Mouse (Mus musculus) limb, embryonic 10.5 days (tissue): ENCODE data around the gene Arid4b. TPM values are rescaled to one million over a fixed set of nuclear protein-coding genes. Genes with fewer than 3 reads are reported as not detected.

Source experiments
- DNase-seq: peaks from one replicate; pipeline ENCODE4 v3.0.0-alpha.2; 2017; ENCODE audit warnings: low spot score
- H3K27ac ChIP-seq: fragments of 300-500 bp; sonication (generic); 2 replicates; pipeline ENCODE4 v1.5.1; 2016; ENCODE audit warnings: mild to moderate bottlenecking
- H3K27me3 ChIP-seq: fragments of 300-500 bp; sonication (generic); 2 replicates; pipeline ENCODE4 v1.6.1; 2016; ENCODE audit warnings: low read depth, mild to moderate bottlenecking; ENCODE audit not compliant: poor library complexity, severe bottlenecking
- H3K36me3 ChIP-seq: fragments of 300-500 bp; sonication (generic); 2 replicates; pipeline ENCODE4 v1.6.1; 2016; ENCODE audit warnings: mild to moderate bottlenecking, moderate library complexity
- H3K4me1 ChIP-seq: fragments of 300-500 bp; sonication (generic); 2 replicates; pipeline ENCODE4 v1.6.1; 2016
- H3K4me3 ChIP-seq: fragments of 300-500 bp; sonication (generic); 2 replicates; pipeline ENCODE4 v1.5.1; 2016; ENCODE audit warnings: mild to moderate bottlenecking, moderate library complexity
- H3K9me3 ChIP-seq: fragments of 300-500 bp; sonication (generic); replicated peaks from 2 replicates; pipeline ENCODE4 v1.6.1; 2016; ENCODE audit warnings: mild to moderate bottlenecking
- WGBS: fragments of 180-500 bp; shearing (Covaris S2); methylation state at CpG from one replicate; pipeline ENCODE4 v1.1.7; 2016; 5-methylcytosine and 5-hydroxymethylcytosine counted together
- polyA plus RNA-seq: library from polyadenylated mRNA; unstranded; fragments of >200 nt; fragmentation: Nextera tagmentation; extraction: Ambion mirVana; gene quantifications from 2 replicates; pipeline ENCODE4 v1.2.1, GENCODE M21; 2016

Gene Arid4b
- polyA plus RNA-seq, 1 experiment from 2014 or later = 80.1 TPM

GRCm38 (mm10) chr13:14035875-14036630 is 27.0 kb upstream of the Arid4b start:
- Histone ChIP-seq H3K9me3 (no peaks in the 10 kb centered on the region), H3K4me1 (peaks cover 10% of the 10 kb centered on the region), H3K27ac (no peak overlapping the region), H3K4me3 (no peak overlapping the region), H3K27me3 (no peaks in the 10 kb centered on the region), H3K36me3 (peaks cover 5% of the 10 kb centered on the region; the same call in 1 of the 2 replicates)
- WGBS = 97% methylated on average over 11 of the region's 11 CpGs
- no peak for DNase-seq

DNA sequence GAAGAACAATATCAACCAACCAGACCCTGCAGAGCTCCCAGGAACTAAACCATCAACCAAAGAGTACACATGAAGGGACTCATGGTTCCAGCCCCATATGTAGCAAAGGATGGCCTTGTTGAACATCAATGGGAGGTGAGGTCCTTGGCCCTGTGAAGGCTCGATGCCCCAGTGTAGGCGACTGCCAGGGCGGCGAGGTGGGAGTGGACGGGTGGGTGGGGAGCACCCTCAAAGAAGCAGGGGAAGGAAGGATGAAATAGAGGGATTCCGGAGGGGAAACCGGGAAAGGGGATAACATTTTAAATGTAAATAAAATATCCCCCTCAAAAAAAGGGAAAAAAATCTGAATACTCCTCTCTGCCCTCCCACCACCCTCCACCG is 24.1 kb upstream of the Arid4b start:
- H3K27me3 ChIP-seq = no peaks in the 10 kb centered on the region
- 7% methylated on average over 8 of the region's 8 CpGs for WGBS
- DNase-seq = no peak
- peak overlapping the region; percentile 71 for H3K4me3 ChIP-seq
- peaks cover 5% of the 10 kb centered on the region; the same call in 1 of the 2 replicates for H3K36me3 ChIP-seq
- H3K27ac ChIP-seq = peak overlapping the region; percentile 98
- H3K9me3 ChIP-seq = no peaks in the 10 kb centered on the region
- peaks cover 10% of the 10 kb centered on the region for H3K4me1 ChIP-seq

GRCm38 (mm10) chr13:14039292-14039965 is 23.6 kb upstream of the Arid4b start, which contains the start of gene Tbce:
TSS of gene Tbce (minus strand) at chr13:14039638.
- Histone ChIP-seq H3K9me3 (no peaks in the 10 kb centered on the region), H3K4me3 (peak within 1 kb of the TSS; percentile 71), H3K27me3 (no peaks in the 10 kb centered on the region), H3K27ac (peak within 1 kb of the TSS; percentile 98), H3K4me1 (peaks cover 10% of the 10 kb centered on the region), H3K36me3 (peaks cover 5% of the 10 kb centered on the region; the same call in 1 of the 2 replicates)
- DNase-seq = peak; percentile 93
- under 1% methylated on average over 35 of the region's 35 CpGs for WGBS

- no peak for DNase-seq
- H3K27ac ChIP-seq = peak overlapping the region; percentile 98
- H3K27me3 ChIP-seq = no peaks in the 10 kb centered on the region
- WGBS = 67% methylated on average over 5 of the region's 5 CpGs
- H3K4me3 ChIP-seq = peak overlapping the region; percentile 71
- H3K4me1 ChIP-seq = peaks cover 10% of the 10 kb centered on the region
- H3K9me3 ChIP-seq = no peaks in the 10 kb centered on the region
- peaks cover 5% of the 10 kb centered on the region; the same call in 1 of the 2 replicates for H3K36me3 ChIP-seq
Measured at GRCm38 (mm10) chr13:14040186-14040585, 22.8 kb upstream of the Arid4b start.

DNA sequence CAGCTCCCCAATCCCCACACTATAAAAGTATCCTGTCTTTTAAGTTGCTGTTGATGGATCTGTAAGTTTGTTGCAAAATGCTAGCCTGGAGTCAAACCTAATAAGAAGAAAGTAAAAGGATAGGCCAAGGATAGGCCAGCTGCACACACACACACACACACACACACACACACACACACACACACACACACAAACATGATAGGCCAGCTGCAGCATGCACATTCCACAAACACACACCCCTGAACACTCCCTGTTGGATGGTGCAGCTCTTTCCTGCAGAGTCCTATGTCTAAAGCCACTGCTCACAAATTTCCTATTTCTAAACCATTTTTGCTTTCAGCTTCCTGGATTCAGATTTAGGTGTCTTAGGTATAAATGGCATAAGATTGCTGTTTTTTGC is 19.2 kb upstream of the Arid4b start:
- Histone ChIP-seq H3K36me3 (peaks cover 23% of the 10 kb centered on the region), H3K4me1 (peaks cover 4% of the 10 kb centered on the region), H3K4me3 (no peak overlapping the region), H3K9me3 (no peaks in the 10 kb centered on the region), H3K27me3 (no peaks in the 10 kb centered on the region), H3K27ac (no peak overlapping the region)
- no peak for DNase-seq

DNA sequence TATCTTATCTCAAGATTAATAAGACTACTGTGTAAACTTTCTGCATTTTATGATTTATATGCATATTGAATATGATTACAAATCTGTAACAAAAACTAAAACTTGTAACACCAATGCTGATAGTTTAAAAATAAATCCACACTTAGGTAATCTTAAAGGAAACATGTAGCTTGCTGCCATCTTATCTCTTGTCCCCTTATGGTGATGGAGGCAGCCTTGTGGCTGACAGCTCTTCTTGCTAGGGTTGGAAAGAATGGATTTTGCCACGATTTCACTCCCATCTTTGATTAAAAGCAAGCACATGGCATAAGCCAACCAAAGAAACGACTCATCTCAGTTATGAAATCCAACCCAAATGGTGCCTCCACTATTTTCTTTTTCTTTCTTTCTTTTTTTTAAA is 18.5 kb upstream of the Arid4b start:
- Histone ChIP-seq H3K36me3 (peaks cover 30% of the 10 kb centered on the region), H3K4me3 (no peak overlapping the region), H3K4me1 (0 out of 2 replicates have a peak, but pooled peaks cover 3% of the 10 kb centered on the region), H3K9me3 (no peaks in the 10 kb centered on the region), H3K27ac (no peak overlapping the region), H3K27me3 (no peaks in the 10 kb centered on the region)
- WGBS = 81% methylated on average over 2 of the region's 2 CpGs
- no peak for DNase-seq

GRCm38 (mm10) chr13:14049878-14050277 is 13.2 kb upstream of the Arid4b start:
- H3K27me3 ChIP-seq = no peaks in the 10 kb centered on the region
- H3K4me3 ChIP-seq = no peak overlapping the region
- DNase-seq = no peak
- no peak overlapping the region for H3K27ac ChIP-seq
- no peaks in the 10 kb centered on the region for H3K9me3 ChIP-seq
- WGBS = 94% methylated on average over 1 of the region's 1 CpGs
- no peaks in the 10 kb centered on the region for H3K4me1 ChIP-seq
- peaks cover 84% of the 10 kb centered on the region for H3K36me3 ChIP-seq

DNA sequence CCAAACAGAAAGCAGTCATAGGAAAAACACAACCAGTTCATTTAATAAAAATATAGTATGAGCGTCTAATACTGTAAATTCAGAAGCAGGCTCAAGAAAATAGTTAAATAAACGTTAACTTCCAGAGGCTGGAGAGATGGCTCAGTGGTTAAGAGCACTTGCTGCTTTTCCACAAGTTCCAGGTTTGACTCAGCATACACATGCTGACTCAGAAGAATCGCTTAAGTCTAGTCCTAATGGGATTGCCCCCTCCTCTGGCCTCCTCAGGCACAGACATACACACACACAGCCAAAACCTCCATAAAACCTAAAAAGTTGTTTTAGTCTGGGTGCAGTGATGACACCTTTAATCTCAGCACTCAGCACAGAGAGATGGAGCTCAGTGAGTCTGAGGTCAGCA is 6.2 kb upstream of the Arid4b start:
- Histone ChIP-seq H3K36me3 (peaks cover 79% of the 10 kb centered on the region), H3K9me3 (no peaks in the 10 kb centered on the region), H3K4me1 (0 out of 2 replicates have a peak, but pooled peaks cover 3% of the 10 kb centered on the region), H3K4me3 (no peak overlapping the region), H3K27me3 (no peaks in the 10 kb centered on the region), H3K27ac (no peak overlapping the region)
- no peak for DNase-seq
- WGBS = 93% methylated on average over 3 of the region's 3 CpGs

DNA sequence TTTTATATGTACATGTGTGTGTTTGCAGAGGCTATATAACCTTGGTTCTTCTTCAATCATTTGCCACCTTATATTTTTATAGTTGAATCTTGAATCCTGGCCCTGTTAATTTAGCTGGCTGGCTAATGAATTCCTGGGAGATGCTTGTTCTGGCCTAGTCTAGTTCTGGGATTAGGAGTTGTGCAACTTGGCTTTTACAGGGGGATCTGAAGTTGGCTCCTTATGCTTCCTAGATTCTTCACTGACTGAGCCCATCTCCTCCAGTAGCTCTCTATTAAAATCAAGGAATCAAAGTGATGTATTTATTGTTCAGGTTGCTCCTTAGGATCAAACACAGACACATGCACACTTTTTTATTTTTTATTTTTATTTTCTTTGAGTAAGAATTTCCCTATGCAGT is 3.5 kb upstream of the Arid4b start:
- no peaks in the 10 kb centered on the region for H3K27me3 ChIP-seq
- peaks cover 7% of the 10 kb centered on the region for H3K4me1 ChIP-seq
- peaks cover 51% of the 10 kb centered on the region for H3K36me3 ChIP-seq
- no peak overlapping the region for H3K4me3 ChIP-seq
- no peak for DNase-seq
- H3K27ac ChIP-seq = no peak overlapping the region
- no peaks in the 10 kb centered on the region for H3K9me3 ChIP-seq

GRCm38 (mm10) chr13:14062209-14063012 is 621 bp upstream of the Arid4b start:
- 6% methylated on average over 11 of the region's 11 CpGs for WGBS
- Histone ChIP-seq H3K9me3 (no peaks in the 10 kb centered on the region), H3K27ac (peak overlapping the region; percentile 98), H3K4me3 (peak overlapping the region; percentile 98), H3K27me3 (no peaks in the 10 kb centered on the region), H3K4me1 (peaks cover 11% of the 10 kb centered on the region), H3K36me3 (peaks cover 34% of the 10 kb centered on the region)
- DNase-seq = no peak

DNA sequence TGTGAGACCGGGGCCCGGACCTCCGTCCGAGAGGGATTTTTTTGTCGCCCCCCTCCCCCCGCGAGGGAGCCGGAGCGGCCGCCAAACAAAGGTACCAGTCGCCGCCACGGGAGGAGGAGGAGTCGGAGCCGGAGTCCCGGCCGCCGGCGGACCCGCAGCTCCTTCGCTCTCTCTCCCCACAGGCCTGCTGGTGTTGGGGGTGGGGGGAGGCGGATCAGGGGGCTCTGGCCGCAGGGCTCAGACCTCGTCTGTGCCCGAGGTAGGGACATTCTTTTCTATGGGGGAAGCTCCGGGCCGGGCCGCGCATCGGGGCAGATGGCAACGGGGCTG is 875 bp downstream of the Arid4b start:
- Histone ChIP-seq H3K4me1 (peaks cover 11% of the 10 kb centered on the region), H3K9me3 (no peaks in the 10 kb centered on the region), H3K4me3 (peak overlapping the region; percentile 98), H3K27ac (peak overlapping the region; percentile 98), H3K36me3 (peaks cover 43% of the 10 kb centered on the region), H3K27me3 (no peaks in the 10 kb centered on the region)
- no peak for DNase-seq
- 0% methylated on average over 22 of the region's 31 CpGs for WGBS

- Histone ChIP-seq H3K27ac (peak overlapping the region; percentile 98), H3K4me3 (peak overlapping the region; percentile 98), H3K36me3 (peaks cover 42% of the 10 kb centered on the region), H3K27me3 (no peaks in the 10 kb centered on the region), H3K4me1 (peaks cover 11% of the 10 kb centered on the region), H3K9me3 (no peaks in the 10 kb centered on the region)
- WGBS = under 1% methylated on average over 65 of the region's 65 CpGs
- peak; percentile 63 for DNase-seq
Measured at GRCm38 (mm10) chr13:14064341-14065027, 1.5 kb downstream of the Arid4b start.
